42 mouse cellular contexts compared by ENCODE assay signal in genomic region chr7:24947316-24948048, GRCm38 (mm10). TPM values are rescaled to one million over a fixed set of nuclear protein-coding genes. Genes with fewer than 3 reads are reported as not detected.
"Had no signal": no experiment of that assay in that cellular context is flagged by ENCODE, and none has a peak within 500 bp of the region (broad histone marks: within the 10 kb centered on the region; RNA-seq: fewer than 3 reads in every experiment).

No protein-coding gene starts in this region.

- H3K9me3 ChIP-seq: heart, embryonic 10.5 days; heart, embryonic 12.5 days; hindbrain, embryonic 12.5 days; hindbrain, embryonic 15.5 days; kidney, embryonic 15.5 days; limb, embryonic 12.5 days; liver, embryonic 13.5 days; liver, embryonic 15.5 days had no signal

- DNase-seq: gastrocnemius, postnatal 25 days; heart, adult 18-20 months; heart, postnatal 10 days; kidney, adult 11 months; kidney, adult 2 months; kidney, adult 9 months; kidney, postnatal 14 days; kidney, postnatal 36 days; layer of hippocampus, adult 9-11 months; layer of hippocampus, postnatal 36 days; left cerebral cortex, postnatal 4 days; liver; liver, embryonic 13.5 days had no signal

- H3K27ac ChIP-seq: heart, embryonic 10.5 days; hindbrain, embryonic 12.5 days; hindbrain, embryonic 15.5 days; hindbrain, postnatal 0 days; kidney, embryonic 15.5 days; kidney, postnatal 0 days; limb, embryonic 12.5 days; liver, embryonic 13.5 days; liver, embryonic 15.5 days had no signal

- H3K4me2 ChIP-seq: heart, embryonic 12.5 days; hindbrain, embryonic 15.5 days; kidney, embryonic 15.5 days; limb, embryonic 12.5 days; liver, embryonic 11.5 days; liver, embryonic 13.5 days; liver, embryonic 15.5 days had no signal

- H3K36me3 ChIP-seq: heart, embryonic 10.5 days; heart, embryonic 12.5 days; hindbrain, embryonic 12.5 days; hindbrain, embryonic 15.5 days; kidney, embryonic 15.5 days; limb, embryonic 12.5 days; liver, embryonic 13.5 days; liver, embryonic 15.5 days had no signal

- H3K9ac ChIP-seq: heart, embryonic 12.5 days; hindbrain, embryonic 12.5 days; hindbrain, embryonic 15.5 days; kidney, embryonic 15.5 days; limb, embryonic 12.5 days; liver, embryonic 13.5 days; liver, embryonic 15.5 days had no signal

- ATAC-seq: hindbrain, postnatal 0 days; intestine, embryonic 16.5 days had no signal

- H3K4me3 ChIP-seq: heart, embryonic 12.5 days; hindbrain, embryonic 12.5 days; hindbrain, embryonic 15.5 days; kidney, embryonic 15.5 days; limb, embryonic 12.5 days; liver, embryonic 13.5 days; liver, embryonic 15.5 days had no signal

RNA-seq across cellular contexts. Expression of gene Gm4881, which starts 3.2 kb away (rescaled TPM):
- total RNA-seq: gastrocnemius, adult 18-20 months; gastrocnemius, adult 8-10 months; gastrocnemius, postnatal 25 days; gastrocnemius, postnatal 4 days; granulocyte monocyte progenitor cell, adult 5-6 weeks; heart, adult 18-20 months; heart, adult 8-10 months; heart, postnatal 10 days; heart, postnatal 25 days; hematopoietic stem cell, adult 5-6 weeks; layer of hippocampus, adult 18-20 months; layer of hippocampus, adult 8-10 months; layer of hippocampus, postnatal 14 days; layer of hippocampus, postnatal 36 days; left cerebral cortex, adult 18-20 months; left cerebral cortex, adult 8-10 months; left cerebral cortex, postnatal 10 days; left cerebral cortex, postnatal 25 days; left cerebral cortex, postnatal 4 days had no signal
- polyA plus RNA-seq: heart, embryonic 10.5 days; heart, embryonic 12.5 days; heart, embryonic 14.5 days; heart, embryonic 16.5 days; intestine, embryonic 14.5 days; intestine, embryonic 16.5 days; kidney, adult 2 months; kidney, embryonic 15.5 days; kidney, postnatal 0 days; large intestine, adult 2 months; limb, embryonic 12.5 days; liver, embryonic 11.5 days; liver, embryonic 13.5 days; liver, embryonic 15.5 days had no signal

RNA-seq across cellular contexts. Expression of gene Cd79a, which starts 50.3 kb away (rescaled TPM):
- total RNA-seq: granulocyte monocyte progenitor cell, adult 5-6 weeks; hematopoietic stem cell, adult 5-6 weeks had no signal
- polyA plus RNA-seq: heart, embryonic 14.5 days; liver, embryonic 11.5 days had no signal
